Mouse (Mus musculus) kidney, postnatal 0 days (tissue): ENCODE measurements at regions not wholly inside any gene's neighbourhood (a gene's known extent, or its start where the extent isn't known, plus 50 kb on each side); places are given as distances from the start of the nearest gene placed in this dataset.

Experiments used
- ATAC-seq: fragments of 200-750 bp; cut with Nextera tagmentation; replicated peaks from 2 replicates; pipeline ENCODE4 v1.8.0; 2017; ENCODE audit warnings: low read depth, moderate number of reproducible peaks, moderate TSS enrichment, moderate library complexity; ENCODE audit not compliant: low FRiP score
- DNase-seq: peaks from one replicate; pipeline ENCODE4 v3.0.0-alpha.2; 2016; ENCODE audit warnings: low spot score
- H3K27ac ChIP-seq: fragments of 300-500 bp; sonication (generic); 2 replicates; pipeline ENCODE4 v1.5.1; 2014; ENCODE audit warnings: mild to moderate bottlenecking
- H3K27me3 ChIP-seq: fragments of 300-500 bp; sonication (generic); 2 replicates; pipeline ENCODE4 v1.6.1; 2014; ENCODE audit warnings: low read length, mixed read lengths; ENCODE audit not compliant: insufficient read depth
- H3K36me3 ChIP-seq: fragments of 300-500 bp; sonication (generic); 2 replicates; pipeline ENCODE4 v1.6.1; 2014; ENCODE audit warnings: low read length, mixed read lengths; ENCODE audit not compliant: insufficient read depth
- H3K4me1 ChIP-seq: fragments of 300-500 bp; sonication (generic); replicated peaks from 2 replicates; pipeline ENCODE4 v1.6.1; 2014; ENCODE audit warnings: antibody characterized with exemption, low read length, mixed read lengths; ENCODE audit not compliant: insufficient read depth
- H3K4me2 ChIP-seq: fragments of 300-500 bp; sonication (generic); 2 replicates; pipeline ENCODE4 v1.6.1; 2014; ENCODE audit warnings: mild to moderate bottlenecking, low read length, moderate library complexity, mixed read lengths
- H3K4me3 ChIP-seq: fragments of 300-500 bp; sonication (generic); replicated peaks from 2 replicates; pipeline ENCODE4 v1.5.1; 2014; ENCODE audit warnings: low read depth, low read length
- H3K9ac ChIP-seq: fragments of 300-500 bp; sonication (generic); 2 replicates; pipeline ENCODE4 v1.6.1; 2014; ENCODE audit warnings: low read depth, low read length
- H3K9me3 ChIP-seq: fragments of 300-500 bp; sonication (generic); replicated peaks from 2 replicates; pipeline ENCODE4 v1.6.1; 2016; ENCODE audit warnings: low read length, inconsistent platforms, mixed read lengths
- CTCF ChIP-seq: IDR thresholded peaks from 2 replicates; pipeline ENCODE4 v1.5.1; 2016; ENCODE audit warnings: antibody characterized with exemption, low read depth, mild to moderate bottlenecking, moderate library complexity
- WGBS: fragments of 180-500 bp; shearing (Covaris S2); extraction: QIAGEN DNeasy Blood & Tissue Kit; methylation state at CpG from one replicate; pipeline ENCODE4 v1.1.7; 2014; 5-methylcytosine and 5-hydroxymethylcytosine counted together

DNA sequence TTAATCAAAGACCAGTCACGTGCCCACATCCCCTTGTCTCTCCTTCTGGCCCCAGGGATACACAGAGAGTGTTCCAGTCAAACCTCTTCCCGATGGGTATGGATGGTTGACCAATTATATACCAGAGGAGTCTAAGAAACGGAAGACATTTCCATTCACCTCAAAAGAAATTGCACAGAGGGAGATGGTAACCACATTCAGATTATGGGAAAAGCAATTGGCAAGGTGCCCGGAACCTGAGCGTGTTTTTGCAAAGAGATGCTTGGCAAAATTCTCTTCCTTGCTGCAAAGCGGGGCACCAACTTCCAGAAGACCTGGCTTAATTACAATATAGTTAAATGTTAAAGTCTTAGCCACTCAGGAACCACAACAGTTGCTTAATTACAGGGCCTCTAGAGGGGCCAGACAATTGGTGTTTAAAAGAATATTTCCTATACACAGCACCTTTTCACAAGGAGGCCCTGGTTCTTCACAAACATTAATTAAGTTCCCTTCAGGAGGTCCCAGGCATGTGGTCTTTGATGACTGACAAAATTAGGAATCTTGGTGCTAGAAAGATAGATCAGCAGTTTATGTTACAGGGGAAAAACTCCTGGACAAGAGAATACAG, 59.1 kb upstream of the Hs6st1 start:
- WGBS, result 61% methylated on average over 6 of the region's 6 CpGs
- DNase-seq (no peak), ATAC-seq (no peak)
- H3K4me1 ChIP-seq, result peaks cover 4% of the 10 kb centered on the region; the same call in 1 of the 2 replicates
- H3K4me3 ChIP-seq, result no peak overlapping the region
- no peaks in the 10 kb centered on the region for H3K36me3 ChIP-seq
- no peak overlapping the region for H3K27ac ChIP-seq
- H3K27me3 ChIP-seq, result no peaks in the 10 kb centered on the region
- H3K9me3 ChIP-seq, result no peaks in the 10 kb centered on the region
- TF ChIP-seq CTCF, result no peak
- no peak overlapping the region for H3K4me2 ChIP-seq
- H3K9ac ChIP-seq, result no peak overlapping the region

DNA sequence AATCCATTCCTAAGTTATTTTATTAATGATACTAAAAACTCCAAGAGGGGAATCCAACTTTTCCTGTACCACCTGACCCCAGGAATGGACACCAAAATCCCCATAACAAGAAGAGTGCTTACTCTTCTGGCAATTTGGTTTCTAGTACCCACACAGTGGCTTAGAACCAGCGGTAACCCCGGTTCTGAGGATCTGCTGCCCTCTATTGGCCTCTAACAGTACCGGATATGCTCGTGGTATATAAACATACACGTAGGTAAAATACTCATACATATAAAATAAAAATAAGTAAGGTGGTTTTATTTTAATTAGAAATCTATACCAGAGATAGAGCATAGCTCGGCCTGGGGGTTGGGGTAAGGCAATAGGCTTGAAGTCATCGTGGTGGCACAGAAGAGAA, 58.0 kb upstream of the Hs6st1 start:
- Histone ChIP-seq H3K27me3 (no peaks in the 10 kb centered on the region), H3K4me2 (no peak overlapping the region), H3K4me1 (peaks cover 4% of the 10 kb centered on the region; the same call in 1 of the 2 replicates), H3K36me3 (no peaks in the 10 kb centered on the region), H3K9ac (no peak overlapping the region), H3K4me3 (no peak overlapping the region), H3K9me3 (no peaks in the 10 kb centered on the region), H3K27ac (no peak overlapping the region)
- ATAC-seq, result no peak
- WGBS, result 86% methylated on average over 7 of the region's 7 CpGs
- peak; percentile 26; the same call in 1 of the 2 replicates for TF ChIP-seq CTCF
- DNase-seq, result no peak

DNA sequence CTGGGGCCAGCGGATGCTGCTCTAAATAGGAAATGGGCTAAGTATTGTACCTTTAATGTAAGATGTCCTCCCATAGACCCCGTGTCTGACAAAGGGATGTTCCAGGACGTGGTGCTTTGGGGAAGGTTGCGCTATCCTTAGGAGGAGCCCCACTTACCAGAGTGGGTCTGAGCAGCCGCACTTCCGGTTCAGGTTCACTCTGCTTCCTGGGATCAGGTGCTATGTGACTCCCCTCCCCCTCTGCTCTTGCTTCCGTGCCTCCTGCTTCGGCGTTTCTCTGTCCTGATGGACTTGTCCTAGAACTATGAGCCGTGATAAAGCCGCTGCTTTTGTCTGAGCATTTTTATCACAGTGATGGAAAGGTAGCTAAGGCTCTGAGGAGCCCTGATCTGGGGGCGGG, 57.4 kb upstream of the Hs6st1 start:
- DNase-seq (no peak), ATAC-seq (no peak)
- Histone ChIP-seq H3K27ac (no peak overlapping the region), H3K36me3 (no peaks in the 10 kb centered on the region), H3K4me2 (no peak overlapping the region), H3K4me1 (peaks cover 4% of the 10 kb centered on the region; the same call in 1 of the 2 replicates), H3K9me3 (no peaks in the 10 kb centered on the region), H3K4me3 (no peak overlapping the region), H3K9ac (no peak overlapping the region), H3K27me3 (no peaks in the 10 kb centered on the region)
- TF ChIP-seq CTCF, result no peak
- 78% methylated on average over 12 of the region's 12 CpGs for WGBS

DNA sequence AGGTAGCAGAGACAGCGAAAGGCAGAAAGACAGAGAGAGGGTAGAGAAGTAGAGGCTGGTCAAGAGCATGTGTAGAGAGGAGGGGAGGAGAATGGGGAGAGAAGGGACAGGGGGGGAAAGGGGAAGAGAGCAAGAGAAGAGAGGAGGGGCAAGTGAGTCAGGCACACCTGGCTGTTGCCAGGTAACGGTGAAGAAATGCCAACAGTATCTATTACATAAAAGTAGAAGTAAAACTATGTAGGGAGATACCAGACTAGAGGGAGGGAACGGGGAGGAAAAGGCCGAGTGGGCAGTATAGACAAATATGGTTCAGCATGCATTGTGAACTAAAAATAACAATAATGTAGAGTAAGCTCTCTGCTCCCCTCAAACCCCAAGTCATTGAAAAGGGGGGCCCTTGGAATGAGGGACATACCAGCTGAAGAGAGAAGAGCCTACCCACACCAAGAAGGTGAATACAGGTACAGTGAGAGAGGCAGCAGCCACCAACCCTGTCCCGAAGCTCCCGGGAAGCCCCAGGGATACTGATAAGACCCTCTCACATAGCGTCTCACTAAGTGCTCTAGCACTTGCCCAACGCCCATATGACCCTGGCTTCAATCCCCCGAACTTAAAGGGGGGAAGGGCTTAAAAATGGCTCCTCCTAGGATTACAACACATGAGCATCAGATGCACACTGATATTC, 56.0 kb upstream of the Hs6st1 start:
- Histone ChIP-seq H3K27me3 (no peaks in the 10 kb centered on the region), H3K36me3 (no peaks in the 10 kb centered on the region), H3K9ac (0 out of 2 replicates have a peak overlapping the region, but pooled peaks have one; percentile 27), H3K4me1 (peaks cover 10% of the 10 kb centered on the region), H3K4me3 (no peak overlapping the region), H3K9me3 (no peaks in the 10 kb centered on the region), H3K27ac (no peak overlapping the region), H3K4me2 (no peak overlapping the region)
- no peak for ATAC-seq
- no peak for DNase-seq
- no peak for TF ChIP-seq CTCF
- 85% methylated on average over 9 of the region's 9 CpGs for WGBS

DNA sequence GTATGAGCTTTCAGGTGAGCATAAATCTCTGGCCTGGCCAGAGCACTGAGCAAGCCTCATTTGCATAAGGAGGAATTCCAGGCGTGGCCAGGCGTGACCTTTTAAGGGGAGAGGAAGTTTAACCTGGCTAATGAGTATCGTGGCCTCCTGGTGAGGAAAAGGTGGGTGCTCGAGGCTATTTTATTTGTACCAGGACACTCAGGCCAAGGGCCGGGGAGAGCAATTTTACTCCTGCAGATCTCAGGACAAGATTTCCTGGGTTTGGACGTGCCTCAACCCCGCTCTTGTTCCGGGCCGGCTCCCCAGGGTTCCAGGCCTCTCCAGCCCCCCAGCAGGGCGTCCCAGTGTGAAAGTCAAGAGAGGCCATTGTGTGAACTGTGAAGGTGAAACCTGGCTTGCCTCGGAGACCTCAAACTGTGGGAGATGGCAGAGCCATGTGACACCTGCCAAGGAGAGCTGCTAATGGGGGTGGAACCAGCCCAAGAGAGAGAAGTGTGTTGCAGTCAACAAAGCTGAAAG, 54.3 kb upstream of the Hs6st1 start:
- Histone ChIP-seq H3K4me2 (no peak overlapping the region), H3K9me3 (no peaks in the 10 kb centered on the region), H3K4me3 (no peak overlapping the region), H3K27me3 (no peaks in the 10 kb centered on the region), H3K4me1 (peaks cover 24% of the 10 kb centered on the region), H3K36me3 (no peaks in the 10 kb centered on the region), H3K27ac (peak overlapping the region; percentile 87), H3K9ac (no peak overlapping the region)
- no peak for TF ChIP-seq CTCF
- ATAC-seq (peak; percentile 88), DNase-seq (peak; percentile 73)
- WGBS, result 27% methylated on average over 11 of the region's 11 CpGs

DNA sequence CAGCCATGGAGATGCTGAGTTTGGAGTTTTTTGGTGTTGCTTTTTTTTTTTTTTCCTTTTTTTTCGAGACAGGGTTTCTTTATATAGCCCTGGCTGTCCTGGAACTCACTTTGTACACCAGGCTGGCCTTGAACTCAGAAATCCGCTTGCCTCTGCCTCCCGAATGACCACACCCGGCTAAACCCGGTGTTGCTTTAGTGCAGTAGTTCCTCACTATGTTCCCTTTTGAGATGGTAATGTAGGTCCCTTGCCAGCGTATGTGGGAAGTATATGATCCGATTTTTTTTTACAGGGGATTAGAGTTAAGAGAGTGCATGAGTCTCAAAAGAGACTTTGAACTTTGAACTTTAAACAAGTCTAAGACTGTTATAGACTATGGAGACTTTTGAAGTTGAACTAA, 53.8 kb upstream of the Hs6st1 start:
- DNase-seq, result no peak
- WGBS, result 71% methylated on average over 7 of the region's 7 CpGs

More for the DNA sequence above, 53.8 kb upstream of the Hs6st1 start:
- H3K36me3 ChIP-seq, result no peaks in the 10 kb centered on the region
- no peak overlapping the region for H3K4me3 ChIP-seq
- no peak for TF ChIP-seq CTCF
- no peak overlapping the region for H3K9ac ChIP-seq
- H3K27me3 ChIP-seq, result no peaks in the 10 kb centered on the region
- no peak overlapping the region for H3K4me2 ChIP-seq
- no peaks in the 10 kb centered on the region for H3K9me3 ChIP-seq
- peaks cover 24% of the 10 kb centered on the region for H3K4me1 ChIP-seq
- H3K27ac ChIP-seq, result peak overlapping the region; percentile 87
- no peak for ATAC-seq
